Mouse (Mus musculus) left cerebral cortex, postnatal 36 days (tissue): Measurements from ENCODE around the gene Pcnx4. TPM values are rescaled to one million over a fixed set of nuclear protein-coding genes. Genes with fewer than 3 reads are reported as not detected.
"Not testable (repeated sequence)": the region's sequence is repeated elsewhere in the genome, so short reads cannot be mapped to it uniquely, and the experiment has no call there.

Experiments used
- DNase-seq, 2 experiments: peaks; one replicate each; pipeline ENCODE4 v3.0.0; 2021 to 2022; ENCODE audit warnings: low spot score in 2 of 2, mixed read lengths in 1 of 2
- intact Hi-C: fragments of 180-260 bp; cut with DNase I; formaldehyde crosslinking; loops from one replicate; pipeline ENCODE4 v1.15.1; 2025
- total RNA-seq, 2 experiments: library from RNA; stranded (reverse); gene quantifications; 2 replicates each; pipeline ENCODE4 v1.2.3; 2021

Gene Pcnx4
- total RNA-seq, 2 experiments from 2014 or later: 31.4 to 33.7 TPM

GRCm38 (mm10) chr12:72585339-72585738 lies 49.2 kb downstream of the Pcnx4 start:
- intact Hi-C loops: no loop called here

DNA sequence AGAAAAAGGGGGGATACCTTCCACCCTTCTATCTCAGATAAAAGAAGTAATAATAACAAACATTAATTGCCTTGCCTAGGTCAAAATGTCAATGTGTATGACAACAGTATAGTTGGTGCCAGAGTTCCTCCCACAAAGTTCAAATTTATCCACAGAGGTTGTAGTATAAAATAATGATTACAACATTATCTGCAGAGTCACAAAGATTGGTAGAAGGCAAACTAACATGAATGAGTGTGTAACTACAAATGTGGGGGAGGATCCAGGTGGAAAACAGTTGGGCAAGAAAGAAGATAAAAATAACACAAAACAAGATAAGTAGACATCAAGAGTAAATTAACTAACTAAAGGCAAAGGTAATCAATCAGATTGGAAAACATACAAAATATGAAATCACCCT lies 56.8 kb downstream of the Pcnx4 start:
- intact Hi-C loops: no loop called here

More at GRCm38 (mm10) chr12:72585339-72585738, 49.2 kb downstream of the Pcnx4 start:
- no peak for DNase-seq

GRCm38 (mm10) chr12:72594001-72594400 lies 57.8 kb downstream of the Pcnx4 start:
- intact Hi-C loops: no loop called here
- no peak for DNase-seq

More for the DNA sequence above, 56.8 kb downstream of the Pcnx4 start:
- no peak for DNase-seq

- DNase-seq, intact Hi-C loops: not testable (repeated sequence)
Measured at GRCm38 (mm10) chr12:72598731-72599130, 62.5 kb downstream of the Pcnx4 start.

DNA sequence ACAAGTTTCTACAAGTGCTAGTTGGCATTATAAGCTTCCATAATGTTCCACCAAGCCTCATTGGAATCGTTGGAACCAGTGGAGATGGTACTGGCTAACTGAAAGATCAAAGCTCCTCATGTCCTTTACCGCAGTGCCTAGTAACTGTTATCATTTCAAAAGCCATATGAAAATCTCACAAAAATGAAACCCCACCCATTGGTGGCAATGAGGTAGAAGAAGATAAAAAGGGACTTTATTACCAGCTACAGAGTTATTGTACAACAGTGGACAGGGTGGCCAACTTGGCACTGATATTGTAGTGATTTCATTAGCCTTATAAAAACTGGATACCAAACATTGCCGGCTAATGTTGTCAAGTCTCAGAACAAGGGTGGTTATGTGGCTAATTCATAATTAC lies 75.9 kb downstream of the Pcnx4 start:
- intact Hi-C loops: no loop called here
- DNase-seq: no peak

GRCm38 (mm10) chr12:72620856-72621255 lies 84.7 kb downstream of the Pcnx4 start:
- intact Hi-C loops: no loop called here

GRCm38 (mm10) chr12:72621441-72621840 lies 85.3 kb downstream of the Pcnx4 start:
- intact Hi-C loops: no loop called here
- no peak for DNase-seq

More at GRCm38 (mm10) chr12:72620856-72621255, 84.7 kb downstream of the Pcnx4 start:
- no peak for DNase-seq

GRCm38 (mm10) chr12:72622853-72623496 lies 86.8 kb downstream of the Pcnx4 start:
- intact Hi-C loops: no loop called here
- DNase-seq: no peak

GRCm38 (mm10) chr12:72628751-72629150 lies 92.6 kb downstream of the Pcnx4 start:
- no peak for DNase-seq
- intact Hi-C loops: no loop called here

Other genes starting within 250 kb of the Pcnx4 start
- 1,000 to 10,000 TPM; 1,443 to 1,537 TPM for gene Rtn1, start 127.3 kb upstream of the Pcnx4 start, total RNA-seq
- gene Lrrc9, start 94.5 kb upstream of the Pcnx4 start, total RNA-seq: 1 to 10 TPM; 1.4 to 2.7 TPM
- gene Gm4756, start 113.3 kb downstream of the Pcnx4 start, total RNA-seq: not detected
- 10 to 100 TPM; 34.2 to 45.4 TPM for gene Dhrs7, start 128.5 kb downstream of the Pcnx4 start, total RNA-seq
- gene Ppm1a, start 221.1 kb downstream of the Pcnx4 start, total RNA-seq: 100 to 1,000 TPM; 317 to 347 TPM